Mouse (Mus musculus) intestine, embryonic 15.5 days (tissue): ENCODE measurements around the gene Tgfbr3. TPM values are rescaled to one million over a fixed set of nuclear protein-coding genes. Genes with fewer than 3 reads are reported as not detected.

Source experiments
- ATAC-seq: fragments of 200-750 bp; cut with Nextera tagmentation; 2 replicates; pipeline ENCODE4 v1.8.0; 2017; ENCODE audit warnings: moderate TSS enrichment, moderate library complexity
- H3K27ac ChIP-seq: fragments of 300-500 bp; sonication (generic); 2 replicates; pipeline ENCODE4 v1.5.1; 2015; ENCODE audit warnings: mild to moderate bottlenecking, inconsistent platforms
- H3K27me3 ChIP-seq: fragments of 300-500 bp; sonication (generic); replicated peaks from 2 replicates; pipeline ENCODE4 v1.6.1; 2015; ENCODE audit warnings: inconsistent platforms
- H3K36me3 ChIP-seq: fragments of 300-500 bp; sonication (generic); 2 replicates; pipeline ENCODE4 v1.6.1; 2015; ENCODE audit warnings: inconsistent platforms
- H3K4me1 ChIP-seq: fragments of 300-500 bp; sonication (generic); replicated peaks from 2 replicates; pipeline ENCODE4 v1.6.1; 2015; ENCODE audit warnings: inconsistent platforms
- H3K4me2 ChIP-seq: fragments of 300-500 bp; sonication (generic); replicated peaks from 2 replicates; pipeline ENCODE4 v1.6.1; 2015; ENCODE audit warnings: mild to moderate bottlenecking, inconsistent platforms
- H3K4me3 ChIP-seq: fragments of 300-500 bp; sonication (generic); replicated peaks from 2 replicates; pipeline ENCODE4 v1.5.1; 2015; ENCODE audit warnings: inconsistent platforms
- H3K9ac ChIP-seq: fragments of 300-500 bp; sonication (generic); 2 replicates; pipeline ENCODE4 v1.6.1; 2015; ENCODE audit warnings: inconsistent platforms
- H3K9me3 ChIP-seq: fragments of 300-500 bp; sonication (generic); 2 replicates; pipeline ENCODE4 v1.6.1; 2016; ENCODE audit warnings: inconsistent platforms
- WGBS: fragments of 180-500 bp; shearing (Covaris S2); methylation state at CpG from one replicate; pipeline ENCODE4 v1.1.7; 2015; 5-methylcytosine and 5-hydroxymethylcytosine counted together
- polyA plus RNA-seq: library from polyadenylated mRNA; unstranded; fragments of >200 nt; fragmentation: Nextera tagmentation; extraction: Ambion mirVana; gene quantifications from 2 replicates; pipeline ENCODE4 v1.2.1, GENCODE M21; 2015

Tgfbr3 gene
- polyA plus RNA-seq, 1 experiment from 2014 or later: 14.4 TPM

DNA sequence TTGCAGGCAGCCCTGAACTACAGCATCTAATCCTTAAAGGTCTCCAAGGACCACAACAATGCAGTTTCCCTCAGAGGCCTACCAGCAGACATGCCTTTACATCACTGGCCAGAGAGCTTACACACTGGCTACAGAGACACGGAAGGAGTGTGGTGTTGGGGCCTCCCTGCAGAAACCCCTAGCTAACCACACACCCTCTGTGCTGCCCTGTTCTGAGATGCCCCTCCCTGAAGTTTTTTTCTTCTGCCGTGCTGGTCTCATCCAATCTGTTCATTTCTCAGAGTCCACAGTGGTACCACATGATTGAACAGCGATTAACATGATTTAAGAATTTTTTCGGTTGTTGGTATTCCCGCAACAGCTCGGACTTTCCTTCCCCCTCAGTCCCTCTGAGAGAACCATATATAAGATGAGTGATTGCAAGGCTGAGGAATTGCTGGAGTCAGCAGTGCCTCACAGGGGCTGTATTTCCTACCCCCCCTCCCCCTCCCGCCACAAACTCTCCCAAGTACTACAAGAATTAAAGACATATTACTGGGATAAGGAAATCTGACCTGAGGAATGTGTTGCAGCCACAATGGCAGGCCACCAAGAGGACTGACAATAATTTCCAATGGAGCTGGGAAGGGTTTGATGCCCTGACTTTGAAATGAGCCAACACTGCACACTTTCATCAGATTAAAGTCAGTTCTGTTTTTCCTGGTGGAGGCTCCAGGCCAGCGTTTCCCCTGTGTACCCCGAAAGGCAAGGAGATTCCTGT is 75.9 kb downstream of the Tgfbr3 start:
- no peak overlapping the region for H3K4me3 ChIP-seq
- 72% methylated on average over 9 of the region's 9 CpGs for WGBS
- ATAC-seq: no peak
- no peaks in the 10 kb centered on the region for H3K9me3 ChIP-seq
- H3K36me3 ChIP-seq: peaks cover 3% of the 10 kb centered on the region; the same call in 1 of the 2 replicates
- peaks cover 16% of the 10 kb centered on the region for H3K4me1 ChIP-seq
- H3K9ac ChIP-seq: no peak overlapping the region
- no peak overlapping the region for H3K4me2 ChIP-seq
- no peak overlapping the region for H3K27ac ChIP-seq
- H3K27me3 ChIP-seq: no peaks in the 10 kb centered on the region

DNA sequence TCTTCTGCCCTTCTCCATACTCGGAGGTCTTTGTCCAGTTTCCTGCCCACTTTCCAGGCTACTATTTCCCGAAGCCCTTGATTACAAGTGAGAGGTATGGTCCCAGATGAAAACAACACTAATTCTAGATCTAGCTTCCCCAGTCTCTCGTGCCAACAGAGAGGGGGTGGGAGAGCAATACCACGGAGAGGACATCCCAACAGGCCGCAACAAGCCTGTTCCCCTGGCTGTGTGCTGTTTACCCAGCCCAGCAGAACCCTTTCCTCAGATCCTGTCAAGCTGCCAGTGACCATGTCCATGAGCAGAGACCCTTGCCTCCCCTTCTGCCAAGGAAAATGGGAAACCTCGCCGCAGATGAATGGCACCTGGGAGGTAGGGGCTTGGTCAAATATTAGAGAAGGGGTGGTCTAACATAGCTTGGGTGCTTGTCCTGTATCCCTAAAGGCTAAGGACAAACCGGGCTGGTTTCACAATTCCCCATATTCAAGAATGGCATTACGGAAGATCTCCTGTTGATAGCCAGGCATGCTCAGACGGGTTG is 77.5 kb downstream of the Tgfbr3 start:
- Histone ChIP-seq H3K9ac (no peak overlapping the region), H3K27me3 (no peaks in the 10 kb centered on the region), H3K4me2 (no peak overlapping the region), H3K4me3 (no peak overlapping the region), H3K27ac (no peak overlapping the region), H3K9me3 (no peaks in the 10 kb centered on the region), H3K36me3 (peaks cover 3% of the 10 kb centered on the region; the same call in 1 of the 2 replicates), H3K4me1 (peaks cover 8% of the 10 kb centered on the region; the same call in 1 of the 2 replicates)
- 87% methylated on average over 10 of the region's 10 CpGs for WGBS
- no peak for ATAC-seq

DNA sequence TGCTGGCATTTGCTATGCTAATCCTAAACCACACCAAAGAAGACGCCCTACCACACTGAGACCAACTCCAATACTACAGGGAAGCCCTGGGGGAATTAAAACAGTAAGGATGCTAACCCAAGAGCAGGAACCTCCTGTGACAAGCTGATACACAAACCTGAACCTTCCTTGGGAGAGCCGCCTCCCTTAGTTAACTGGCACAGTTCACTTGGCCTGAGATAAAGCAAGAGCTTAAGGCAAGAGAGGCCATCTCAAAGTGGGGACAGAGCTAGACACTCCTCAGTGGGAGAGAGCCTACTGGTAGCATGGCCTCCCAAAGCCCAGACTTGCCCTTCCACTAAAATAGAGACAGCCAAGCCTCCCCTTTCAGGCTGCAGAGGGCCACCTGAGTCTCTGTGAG is 79.4 kb downstream of the Tgfbr3 start:
- no peak overlapping the region for H3K27ac ChIP-seq
- ATAC-seq: no peak
- no peaks in the 10 kb centered on the region for H3K9me3 ChIP-seq
- no peaks in the 10 kb centered on the region for H3K27me3 ChIP-seq
- WGBS: 90% methylated on average over 2 of the region's 2 CpGs
- peaks cover 3% of the 10 kb centered on the region; the same call in 1 of the 2 replicates for H3K36me3 ChIP-seq
- no peak overlapping the region for H3K4me3 ChIP-seq
- 0 out of 2 replicates have a peak, but pooled peaks cover 5% of the 10 kb centered on the region for H3K4me1 ChIP-seq
- H3K9ac ChIP-seq: no peak overlapping the region
- H3K4me2 ChIP-seq: no peak overlapping the region

DNA sequence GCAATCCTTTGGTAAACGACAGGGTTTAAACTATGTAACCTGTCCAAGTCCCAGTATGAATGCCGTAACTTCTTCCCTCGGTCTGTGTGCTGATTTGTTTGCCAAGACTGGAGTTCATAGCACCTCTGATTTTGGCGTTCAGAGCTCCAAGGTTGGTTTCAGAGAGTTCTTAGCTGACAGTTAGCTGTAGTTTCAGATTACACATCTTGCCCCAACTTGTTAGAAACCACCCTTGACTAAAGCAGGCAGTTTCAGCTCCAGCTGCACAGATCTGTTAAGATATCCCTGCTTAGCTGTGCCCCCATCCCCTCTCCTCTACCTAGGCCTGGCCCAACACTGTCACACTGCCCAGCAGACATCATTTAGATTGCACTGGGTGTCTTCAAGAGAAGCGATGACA is 81.5 kb downstream of the Tgfbr3 start:
- no peaks in the 10 kb centered on the region for H3K9me3 ChIP-seq
- H3K4me1 ChIP-seq: peaks cover 4% of the 10 kb centered on the region; the same call in 1 of the 2 replicates
- H3K27ac ChIP-seq: no peak overlapping the region
- H3K4me3 ChIP-seq: no peak overlapping the region
- H3K36me3 ChIP-seq: no peaks in the 10 kb centered on the region
- H3K9ac ChIP-seq: no peak overlapping the region
- no peaks in the 10 kb centered on the region for H3K27me3 ChIP-seq
- H3K4me2 ChIP-seq: no peak overlapping the region
- ATAC-seq: no peak
- 50% methylated on average over 5 of the region's 5 CpGs for WGBS

DNA sequence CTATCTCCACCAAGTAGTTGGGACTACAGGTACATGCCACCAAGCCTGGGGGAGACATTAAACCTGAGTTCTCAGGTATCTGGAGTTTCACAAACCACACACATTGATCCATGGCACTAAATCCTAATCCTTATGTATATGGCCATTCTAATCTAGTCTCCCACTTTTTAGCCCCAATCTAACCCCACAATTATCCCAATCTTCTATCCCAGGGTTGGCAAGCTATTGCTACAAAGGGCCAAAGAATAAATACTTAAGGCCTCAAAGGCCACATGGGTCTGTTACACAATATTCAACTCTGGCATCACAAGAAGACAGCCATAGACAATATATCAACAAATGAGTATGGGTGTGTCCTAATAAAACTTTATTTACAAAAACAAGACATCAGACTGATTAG is 85.1 kb downstream of the Tgfbr3 start:
- H3K4me3 ChIP-seq: no peak overlapping the region
- peaks cover 31% of the 10 kb centered on the region for H3K4me1 ChIP-seq
- no peak overlapping the region for H3K9ac ChIP-seq
- H3K4me2 ChIP-seq: no peak overlapping the region
- ATAC-seq: no peak
- H3K9me3 ChIP-seq: no peaks in the 10 kb centered on the region
- no peak overlapping the region for H3K27ac ChIP-seq
- no peaks in the 10 kb centered on the region for H3K27me3 ChIP-seq
- H3K36me3 ChIP-seq: no peaks in the 10 kb centered on the region

DNA sequence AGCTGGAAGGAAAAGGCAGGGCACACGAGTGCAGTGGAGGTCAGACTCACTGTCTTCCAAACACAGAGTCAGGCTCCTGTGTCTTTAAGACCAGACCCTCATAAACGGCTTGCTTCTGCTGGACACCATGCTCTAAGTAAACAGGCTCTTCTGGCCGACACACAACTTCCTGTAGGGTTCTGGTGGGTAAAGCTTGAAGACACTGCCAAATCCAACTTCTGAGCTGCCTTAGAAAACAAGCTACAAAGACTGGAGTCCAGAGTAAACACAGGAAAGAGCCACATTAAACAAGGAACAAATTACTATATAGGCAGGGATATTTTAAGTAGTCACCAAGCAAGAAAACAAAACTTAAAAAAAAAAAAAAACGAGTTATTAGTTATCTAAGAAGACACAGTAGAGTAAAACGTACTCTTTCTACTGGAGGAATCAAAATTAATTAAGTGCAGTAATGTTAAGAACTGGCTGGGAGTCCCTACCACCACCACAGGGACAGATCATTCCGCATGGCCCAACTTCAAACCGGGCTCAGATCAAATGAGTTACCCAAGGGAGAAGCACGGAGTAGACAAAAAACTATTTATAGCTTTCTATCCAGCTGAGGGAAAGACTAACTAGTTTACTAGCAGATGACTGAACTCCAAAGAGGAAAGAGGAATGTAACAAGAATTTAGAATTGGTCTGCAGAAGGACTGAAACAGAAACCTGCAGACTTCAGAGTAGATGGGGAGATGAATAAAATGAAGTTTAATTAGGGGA is 86.4 kb downstream of the Tgfbr3 start:
- Histone ChIP-seq H3K27ac (peak overlapping the region; percentile 68), H3K4me1 (peaks cover 31% of the 10 kb centered on the region), H3K4me2 (0 out of 2 replicates have a peak overlapping the region, but pooled peaks have one; percentile 9)

DNA sequence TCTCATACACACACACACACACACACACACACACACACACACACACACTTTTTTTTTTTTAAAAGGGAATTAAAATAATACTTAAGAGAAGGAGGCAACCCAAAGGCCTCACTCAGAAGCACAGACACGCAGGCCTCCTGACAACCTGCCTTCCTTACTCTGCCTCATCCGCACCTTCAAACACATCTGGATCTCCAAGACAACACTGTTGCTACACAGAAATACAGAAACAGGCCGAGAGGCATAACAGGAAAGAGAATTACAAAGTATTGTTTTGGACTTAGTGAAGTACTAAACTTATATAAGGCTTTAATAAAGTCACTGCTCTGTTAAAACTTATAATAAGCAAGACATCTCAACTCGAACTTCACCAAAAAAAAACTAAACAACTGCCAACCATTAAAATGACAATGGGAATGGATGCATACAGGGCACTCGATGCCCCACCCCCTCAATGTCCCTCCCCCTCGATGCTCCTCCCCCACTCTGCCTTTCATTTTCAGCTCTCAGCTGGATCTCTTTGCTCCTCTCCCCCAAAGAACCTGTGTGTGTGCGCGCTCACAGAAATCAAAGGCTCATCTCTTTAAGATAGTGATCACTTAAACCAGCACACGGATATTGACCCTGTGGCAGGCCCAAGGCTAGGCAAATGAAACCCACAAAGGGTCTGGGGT is 87.8 kb downstream of the Tgfbr3 start:
- Histone ChIP-seq H3K4me1 (peaks cover 31% of the 10 kb centered on the region), H3K9ac (no peak overlapping the region), H3K36me3 (no peaks in the 10 kb centered on the region), H3K4me2 (no peak overlapping the region), H3K27me3 (no peaks in the 10 kb centered on the region), H3K27ac (0 out of 2 replicates have a peak overlapping the region, but pooled peaks have one; percentile 54), H3K9me3 (no peaks in the 10 kb centered on the region), H3K4me3 (no peak overlapping the region)
- WGBS: 49% methylated on average over 9 of the region's 9 CpGs
- ATAC-seq: no peak

More for the DNA sequence above, 86.4 kb downstream of the Tgfbr3 start:
- no peak for ATAC-seq
- WGBS: 26% methylated on average over 8 of the region's 8 CpGs
- no peaks in the 10 kb centered on the region for H3K9me3 ChIP-seq
- H3K9ac ChIP-seq: no peak overlapping the region
- H3K27me3 ChIP-seq: no peaks in the 10 kb centered on the region
- H3K36me3 ChIP-seq: no peaks in the 10 kb centered on the region
- no peak overlapping the region for H3K4me3 ChIP-seq

DNA sequence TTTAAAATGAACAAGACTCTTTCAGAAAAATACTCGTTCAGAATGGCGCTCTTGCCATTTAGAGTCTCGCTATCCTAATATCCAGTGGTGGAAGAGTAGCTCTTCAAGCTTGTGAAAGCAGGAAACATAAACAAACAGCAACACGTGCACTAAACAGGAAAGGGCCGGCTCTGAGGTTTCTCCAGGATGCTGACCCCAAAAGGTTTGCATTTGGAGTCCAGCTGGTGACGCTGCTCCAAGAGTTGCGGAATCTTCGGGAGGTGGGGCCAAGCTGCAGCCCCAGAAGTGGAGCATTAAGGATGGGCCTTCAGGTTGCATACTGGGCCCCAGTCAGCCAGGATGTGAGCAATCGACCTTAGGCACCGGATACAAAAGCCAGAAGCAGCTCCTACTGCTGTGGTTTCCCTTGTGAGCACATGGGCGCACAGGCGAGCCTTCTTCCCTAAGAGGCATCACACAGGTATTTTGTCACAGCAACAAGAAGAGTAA is 88.5 kb downstream of the Tgfbr3 start:
- 41% methylated on average over 12 of the region's 12 CpGs for WGBS
- Histone ChIP-seq H3K9me3 (no peaks in the 10 kb centered on the region), H3K36me3 (no peaks in the 10 kb centered on the region), H3K27ac (peak overlapping the region; percentile 54), H3K4me1 (peaks cover 32% of the 10 kb centered on the region), H3K9ac (no peak overlapping the region), H3K4me2 (no peak overlapping the region), H3K27me3 (no peaks in the 10 kb centered on the region), H3K4me3 (no peak overlapping the region)
- ATAC-seq: peak; percentile 52

DNA sequence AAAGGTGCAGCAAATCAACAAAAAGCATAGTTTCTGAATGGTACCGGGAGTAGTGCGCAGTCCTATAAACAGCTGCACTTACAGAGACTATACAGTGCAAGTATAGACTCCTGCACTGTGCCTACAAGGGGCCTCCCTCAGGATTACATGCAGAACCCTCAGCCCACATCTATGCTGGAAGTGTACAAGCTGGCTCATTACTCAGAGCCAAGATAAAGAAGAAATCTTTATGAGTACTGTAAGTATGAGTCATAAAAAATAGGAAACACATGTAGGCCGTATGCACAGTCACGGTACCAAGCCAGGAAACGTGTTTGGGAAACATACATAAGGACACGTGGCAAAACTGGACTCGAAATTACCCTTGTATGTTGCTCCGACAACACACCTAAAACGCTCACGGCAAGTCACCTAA is 89.2 kb downstream of the Tgfbr3 start:
- peak; percentile 82 for ATAC-seq
- Histone ChIP-seq H3K36me3 (no peaks in the 10 kb centered on the region), H3K27me3 (no peaks in the 10 kb centered on the region), H3K4me1 (peaks cover 38% of the 10 kb centered on the region), H3K4me3 (no peak overlapping the region), H3K9me3 (no peaks in the 10 kb centered on the region), H3K9ac (no peak overlapping the region), H3K27ac (peak overlapping the region; percentile 70), H3K4me2 (no peak overlapping the region)
- WGBS: 37% methylated on average over 10 of the region's 10 CpGs

DNA sequence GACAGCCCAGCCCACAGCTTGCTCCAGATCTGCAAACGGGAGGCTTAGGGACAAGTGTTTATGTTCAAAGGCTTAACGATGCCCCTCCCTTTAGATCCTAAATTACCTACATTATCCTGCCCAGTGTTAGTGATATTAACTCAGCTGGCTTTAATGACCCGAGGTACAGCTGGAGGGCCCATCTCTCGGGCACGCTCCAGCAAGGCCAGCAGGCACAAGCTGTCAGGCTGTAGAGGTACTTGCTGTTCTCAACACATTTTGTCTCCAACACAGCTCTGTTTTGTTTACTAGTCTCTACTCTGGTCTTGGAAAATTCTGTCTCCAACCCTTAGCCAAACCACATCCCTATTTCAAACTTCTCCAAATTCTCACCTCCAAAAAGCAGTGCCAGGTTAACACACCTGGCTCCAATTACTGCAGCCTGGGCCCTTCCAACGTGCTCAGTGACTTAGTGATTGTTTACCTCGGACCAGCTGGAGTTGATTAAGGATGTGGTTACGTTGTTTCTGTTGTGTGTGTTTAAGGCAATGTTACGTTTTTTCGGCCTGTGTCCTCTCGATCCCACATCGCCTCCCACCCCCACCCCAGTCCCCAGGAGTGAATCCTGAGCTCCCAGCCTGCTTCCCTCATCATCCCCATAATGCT is 93.6 kb downstream of the Tgfbr3 start:
- peak overlapping the region; percentile 48 for H3K27ac ChIP-seq

DNA sequence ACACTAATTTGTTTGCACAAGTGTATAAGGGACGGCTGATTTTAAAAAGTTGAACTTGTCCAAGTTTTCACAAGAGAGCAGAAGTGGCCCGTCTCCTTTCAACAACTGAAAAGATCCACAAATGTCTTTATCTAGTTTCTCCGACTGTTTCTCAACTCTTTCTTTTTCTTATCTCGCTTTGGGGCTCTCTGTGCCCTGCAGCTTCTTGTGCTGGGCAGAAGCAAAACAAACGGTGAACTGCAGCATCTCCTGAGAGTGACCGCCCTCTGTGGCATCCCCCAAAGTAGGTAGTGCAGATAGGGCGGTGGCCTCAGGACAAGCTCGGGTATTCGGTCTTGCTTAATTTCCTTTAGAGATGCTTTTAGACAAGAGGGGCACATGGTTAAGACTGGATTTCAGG is 96.3 kb downstream of the Tgfbr3 start:
- Histone ChIP-seq H3K27ac (no peak overlapping the region), H3K4me2 (no peak overlapping the region), H3K4me1 (peaks cover 11% of the 10 kb centered on the region), H3K9me3 (no peaks in the 10 kb centered on the region), H3K36me3 (no peaks in the 10 kb centered on the region), H3K9ac (no peak overlapping the region), H3K4me3 (no peak overlapping the region), H3K27me3 (no peaks in the 10 kb centered on the region)
- no peak for ATAC-seq
- WGBS: 68% methylated on average over 9 of the region's 9 CpGs

More for the DNA sequence above, 93.6 kb downstream of the Tgfbr3 start:
- H3K27me3 ChIP-seq: no peaks in the 10 kb centered on the region
- no peak overlapping the region for H3K4me2 ChIP-seq
- H3K9me3 ChIP-seq: no peaks in the 10 kb centered on the region
- no peak for ATAC-seq
- no peak overlapping the region for H3K9ac ChIP-seq
- no peak overlapping the region for H3K4me3 ChIP-seq
- WGBS: 24% methylated on average over 12 of the region's 12 CpGs
- H3K4me1 ChIP-seq: peaks cover 23% of the 10 kb centered on the region
- no peaks in the 10 kb centered on the region for H3K36me3 ChIP-seq
